Mouse (Mus musculus) embryo, embryonic 10.5 days (tissue): ENCODE measurements around the gene Tax1bp3.

ENCODE experiments used
- DNase-seq: peaks from one replicate; pipeline ENCODE4 v3.0.0-alpha.2; 2015; ENCODE audit warnings: low spot score

The Tax1bp3 gene

GRCm38 (mm10) chr11:73175612-73176011 is 1.3 kb upstream of the Tax1bp3 start:
- peak; percentile 19 for DNase-seq

GRCm38 (mm10) chr11:73176186-73176585 is 697 bp upstream of the Tax1bp3 start:
- peak; percentile 30 for DNase-seq

- DNase-seq = peak; percentile 78
These were observed 609 bp downstream of the Tax1bp3 start for GRCm38 (mm10) chr11:73177509-73177875.

- DNase-seq = no peak
These were observed 1.0 kb downstream of the Tax1bp3 start for GRCm38 (mm10) chr11:73177895-73178294.

DNA sequence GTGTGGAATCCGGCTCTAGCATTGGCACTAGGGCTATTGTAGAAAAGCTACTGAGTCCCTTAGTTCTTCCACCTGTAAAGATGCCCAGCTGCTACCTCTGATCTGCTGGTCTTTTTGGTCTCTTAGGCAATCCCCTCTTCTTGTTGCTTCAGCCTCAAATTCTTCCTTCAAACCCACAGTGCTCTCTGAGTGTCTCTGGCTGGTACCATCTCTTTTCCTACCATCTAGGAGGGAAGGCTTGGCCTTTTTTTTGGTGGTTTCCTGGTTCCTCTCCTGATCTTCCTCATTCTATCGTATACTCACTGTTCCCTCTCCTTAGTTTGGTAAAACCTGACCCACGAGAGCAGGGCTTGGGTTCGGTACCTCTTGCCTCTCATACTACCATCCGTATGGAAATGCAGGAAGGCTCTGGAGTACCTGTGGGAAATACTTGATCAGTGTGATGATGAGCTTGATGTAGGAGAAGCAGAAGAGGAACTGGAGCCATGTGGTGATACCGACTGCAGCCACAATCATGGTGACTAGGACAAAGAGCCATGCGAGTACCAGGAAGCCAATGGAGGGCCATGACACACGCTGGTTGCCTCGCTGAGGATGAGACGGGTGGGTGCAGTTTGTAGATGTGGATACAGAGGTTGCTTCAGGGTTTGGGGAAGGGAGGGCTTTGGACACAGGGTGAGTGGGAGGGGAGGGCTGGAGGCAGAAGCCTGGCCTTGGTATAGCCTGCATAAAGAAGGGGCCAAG is 9.2 kb downstream of the Tax1bp3 start:
- DNase-seq = no peak

DNA sequence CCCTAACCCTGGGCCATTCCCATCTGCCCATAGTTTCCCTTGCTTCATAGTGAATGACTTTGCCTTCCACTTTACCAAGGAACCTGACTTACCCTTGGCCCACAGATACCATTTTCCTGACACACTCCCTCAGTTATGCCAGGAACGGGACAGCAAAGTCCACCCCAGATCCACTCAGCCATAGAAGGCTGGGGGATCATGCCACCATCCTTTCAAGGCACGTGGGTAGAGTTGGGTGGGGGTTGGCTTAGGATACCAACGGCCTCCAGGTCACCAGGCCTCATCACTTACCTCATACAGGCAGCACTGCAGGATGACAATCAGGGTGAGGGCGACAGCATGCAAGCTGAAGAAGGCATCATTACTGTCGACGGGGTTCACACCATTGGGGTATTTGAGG is 10.3 kb downstream of the Tax1bp3 start:
- no peak for DNase-seq

DNA sequence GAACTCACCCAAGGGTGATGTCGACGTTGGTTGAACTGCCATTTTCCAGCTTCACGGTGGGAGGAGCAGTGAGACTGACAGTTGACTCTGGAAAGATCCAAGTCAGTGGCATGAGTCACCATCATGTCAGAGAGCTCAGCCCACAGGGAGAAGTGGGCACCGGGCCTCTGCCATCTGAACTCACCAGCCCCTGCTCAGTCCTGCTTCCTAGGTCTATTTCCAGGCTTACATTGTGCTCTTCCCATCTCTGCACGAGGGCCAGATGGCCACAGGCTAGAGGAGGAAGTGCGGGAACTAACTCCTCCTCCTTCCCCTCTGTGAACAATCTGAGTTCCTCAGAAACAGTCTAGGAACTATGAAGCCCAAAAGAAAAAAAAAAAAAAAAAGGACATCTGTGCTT is 16.2 kb downstream of the Tax1bp3 start:
- no peak for DNase-seq

DNA sequence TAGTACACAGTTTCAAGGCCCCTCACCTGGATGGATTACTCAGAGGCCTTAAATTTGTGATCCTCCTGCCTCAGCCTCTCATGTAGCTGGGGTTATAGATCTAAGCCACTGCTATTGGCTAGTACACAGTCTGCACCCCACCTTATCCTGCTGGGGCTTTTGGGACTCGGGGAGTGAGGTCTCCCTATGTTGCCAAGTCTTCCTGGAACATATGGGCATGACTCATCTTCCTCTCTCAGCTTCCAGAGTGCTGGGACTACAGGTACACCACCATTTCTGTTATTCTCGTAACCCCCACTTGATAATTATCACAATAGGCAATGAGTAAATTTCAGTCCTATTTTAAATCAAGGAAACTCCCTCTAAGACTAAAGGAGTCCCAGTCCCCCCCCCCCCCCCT is 17.6 kb downstream of the Tax1bp3 start:
- DNase-seq = no peak

DNA sequence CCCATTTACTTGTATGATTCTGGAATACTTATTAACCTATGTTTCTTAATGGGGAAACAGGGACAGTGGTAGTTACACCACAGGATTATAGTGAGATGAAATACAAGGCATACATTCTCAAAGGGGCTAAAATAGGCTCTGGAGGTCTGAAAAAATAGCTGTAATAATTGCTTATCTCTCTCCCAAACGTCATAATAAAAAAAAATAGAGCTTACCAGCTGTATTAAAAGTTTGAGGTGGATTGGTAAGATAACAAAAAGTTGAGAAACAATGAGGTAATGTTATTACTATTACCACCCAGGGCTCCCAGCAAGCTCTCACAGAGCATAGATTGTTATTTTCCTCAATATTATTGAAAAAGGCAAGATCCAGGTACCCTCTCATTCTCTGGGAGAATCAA is 21.3 kb downstream of the Tax1bp3 start:
- DNase-seq = no peak

DNA sequence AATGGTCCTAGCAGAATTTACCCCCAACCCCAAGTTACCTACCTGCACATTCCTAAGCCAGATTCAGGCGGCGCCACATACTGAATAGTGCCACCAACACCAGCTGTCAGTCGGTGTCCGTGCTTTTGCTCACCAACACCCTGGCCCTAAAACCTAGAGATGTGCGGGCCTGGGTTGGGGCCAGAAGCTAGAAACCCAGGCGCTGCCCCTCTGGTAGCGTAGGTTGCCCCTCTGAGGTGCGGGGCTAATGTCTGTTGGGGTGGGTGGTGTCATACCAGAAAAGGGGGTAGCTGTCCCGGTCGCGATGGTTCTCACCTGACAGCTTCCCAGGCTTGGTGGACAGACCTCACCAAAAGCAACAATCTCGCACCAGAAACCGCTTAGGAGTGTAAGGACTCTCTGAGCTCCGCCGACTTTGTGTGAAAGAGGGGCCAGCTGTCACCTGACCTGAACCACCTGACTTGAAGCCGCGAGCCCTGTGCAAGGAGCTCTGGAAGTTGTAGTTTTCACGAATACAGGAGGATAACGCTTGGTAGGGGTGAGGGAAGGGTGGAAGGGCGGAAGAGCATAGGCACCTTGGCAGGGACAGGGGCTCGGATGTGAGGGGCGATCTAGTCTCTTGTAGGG is 21.8 kb downstream of the Tax1bp3 start, which contains the start of gene Ctns:
Gene Ctns (minus strand): TSS at position 440 of the 627 bp plus-strand sequence.
- DNase-seq = peak; percentile 88

- peak; percentile 98 for DNase-seq
These were observed 22.4 kb downstream of the Tax1bp3 start, which contains the start of gene Shpk for GRCm38 (mm10) chr11:73199230-73199712. Gene Shpk, plus strand, starts transcription at chr11:73199460.

- no peak for DNase-seq
These were observed 23.0 kb downstream of the Tax1bp3 start for GRCm38 (mm10) chr11:73199879-73200278.

- DNase-seq = no peak
These were observed 24.1 kb downstream of the Tax1bp3 start for GRCm38 (mm10) chr11:73201021-73201420.

- peak; percentile 13 for DNase-seq
These were observed 24.7 kb downstream of the Tax1bp3 start for GRCm38 (mm10) chr11:73201597-73201996.

GRCm38 (mm10) chr11:73203895-73204294 is 27.0 kb downstream of the Tax1bp3 start:
- no peak for DNase-seq

DNA sequence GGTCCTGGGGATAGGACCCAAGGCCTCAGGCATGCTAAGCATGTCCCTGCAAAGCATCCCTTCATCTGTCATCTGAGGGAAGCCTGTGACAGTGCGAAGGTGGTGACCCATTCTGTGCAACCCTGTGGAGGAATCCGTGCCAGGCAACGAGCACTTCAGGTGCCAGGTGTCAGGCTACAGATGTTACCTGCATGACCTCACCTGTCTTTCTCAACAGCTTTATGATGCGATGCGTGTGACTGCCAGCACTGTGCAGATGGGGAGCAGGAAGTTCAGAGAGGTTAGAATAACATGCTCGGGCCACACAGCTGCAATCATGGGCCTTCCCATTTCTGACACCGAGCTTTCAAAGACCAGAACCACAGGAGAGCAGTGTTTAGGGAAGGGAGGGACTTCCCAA is 28.3 kb downstream of the Tax1bp3 start:
- no peak for DNase-seq

DNA sequence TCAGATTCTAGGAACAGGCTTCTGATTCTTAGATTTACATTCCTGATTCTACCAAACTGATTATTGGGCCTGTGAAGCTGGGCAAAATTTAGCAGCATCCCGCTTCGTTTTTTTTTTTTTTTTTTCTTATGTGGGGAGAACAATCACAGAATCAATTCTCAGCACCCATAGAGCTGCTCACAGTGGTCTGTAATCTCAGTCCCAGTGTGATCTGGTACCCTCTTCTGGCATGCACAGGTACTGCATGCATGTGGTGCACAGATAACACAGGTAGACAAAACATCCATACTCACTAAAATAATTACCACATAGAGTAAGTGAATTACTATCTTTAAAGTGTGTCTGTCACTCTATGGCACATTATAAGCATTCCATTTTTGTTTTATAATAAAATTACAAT is 30.7 kb downstream of the Tax1bp3 start:
- DNase-seq = no peak

- DNase-seq = no peak
These were observed 37.1 kb downstream of the Tax1bp3 start for GRCm38 (mm10) chr11:73213956-73214355.

- DNase-seq = no peak
These were observed 42.8 kb downstream of the Tax1bp3 start for GRCm38 (mm10) chr11:73219671-73220070.

DNA sequence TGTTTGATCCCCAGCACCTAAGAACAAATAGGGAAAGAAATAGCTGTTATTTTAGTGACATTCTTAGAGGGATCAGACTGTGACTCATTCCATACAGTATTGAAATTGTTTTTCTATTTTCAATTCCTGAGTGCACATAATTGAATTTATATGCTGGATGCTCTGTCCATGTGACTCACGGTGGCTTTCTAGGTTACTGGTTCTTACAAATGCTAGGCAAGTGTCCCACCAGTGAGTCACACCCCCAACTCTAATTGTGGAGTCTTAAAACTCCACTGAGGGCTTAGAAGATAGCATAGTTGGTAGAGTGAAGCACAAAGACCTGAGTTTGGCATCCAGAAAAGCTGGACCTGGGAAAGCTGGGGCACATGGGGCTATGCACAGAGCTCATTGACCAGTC is 43.8 kb downstream of the Tax1bp3 start:
- DNase-seq = no peak

DNA sequence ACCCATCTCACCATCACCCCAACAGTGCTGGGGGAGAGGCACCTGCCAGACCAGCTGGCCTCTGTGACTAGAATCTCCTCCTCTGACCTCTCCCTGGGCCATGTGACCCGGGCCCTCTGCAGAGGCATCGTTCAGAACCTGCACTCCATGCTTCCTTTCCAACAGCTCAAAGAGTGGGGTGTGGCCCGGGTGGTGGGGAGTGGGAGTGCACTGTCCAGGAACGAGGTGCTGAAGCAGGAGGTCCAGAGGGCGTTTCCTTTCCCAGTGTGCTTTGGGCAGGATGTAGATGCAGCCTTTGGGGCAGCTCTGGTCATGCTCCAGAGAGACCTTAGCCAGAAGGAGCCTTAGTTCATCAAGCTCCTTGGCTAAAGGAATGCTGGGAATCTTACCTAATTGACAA is 46.0 kb downstream of the Tax1bp3 start:
- DNase-seq = no peak

DNA sequence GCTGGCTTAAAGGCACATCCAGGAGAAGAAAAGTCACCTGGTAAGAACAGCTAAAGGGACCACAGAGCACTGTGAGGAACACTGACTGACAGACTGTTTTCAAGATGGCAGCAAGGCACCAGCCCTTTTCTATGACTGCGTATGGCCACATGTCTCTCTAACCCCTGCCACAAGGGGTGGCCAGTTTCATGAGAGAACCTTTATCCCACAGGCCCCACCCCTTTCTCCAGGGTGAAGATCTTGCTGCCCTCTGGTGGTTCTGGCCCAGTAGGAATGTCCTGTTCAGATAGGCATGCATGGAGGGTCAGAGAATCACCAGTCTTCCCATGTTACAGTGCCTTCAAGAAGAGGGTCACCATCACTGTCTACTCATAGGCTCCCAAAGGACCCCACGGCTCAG is 47.1 kb downstream of the Tax1bp3 start:
- DNase-seq = no peak

- DNase-seq = no peak
These were observed 49.0 kb downstream of the Tax1bp3 start for GRCm38 (mm10) chr11:73225856-73226255.

DNA sequence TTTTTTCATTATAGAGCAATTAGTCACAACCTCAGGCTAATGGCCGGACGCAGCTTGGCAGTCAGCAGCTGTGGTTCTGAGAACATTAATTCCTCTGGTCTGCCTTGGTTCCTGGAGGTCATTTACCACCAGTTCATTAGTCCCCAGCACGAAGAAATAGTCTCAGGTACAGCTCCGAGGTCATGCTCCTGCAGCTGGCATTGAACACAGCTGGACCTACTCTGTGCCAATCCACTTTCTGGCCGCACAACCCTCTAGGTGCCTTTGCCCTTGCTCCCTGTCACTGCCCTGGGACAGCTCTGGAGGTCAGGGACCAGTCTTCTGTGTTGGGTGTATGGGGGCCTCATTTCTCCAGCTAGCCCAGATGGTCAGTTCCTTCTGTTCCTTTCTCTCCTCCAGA is 52.0 kb downstream of the Tax1bp3 start:
- no peak for DNase-seq
